Mouse (Mus musculus): Measurements from ENCODE around the gene Coro7.

GRCm38 (mm10) chr16:4663806-4664205 lies 15.8 kb downstream of the Coro7 start:
- TF ChIP-seq POLR2A (IDR thresholded peaks at IDR 0.05; ENCODE audit: insufficient read depth, low read length) (no peak), CTCF (IDR thresholded peaks at IDR 0.05; ENCODE audit: low read depth, low read length) (no peak), EP300 (IDR thresholded peaks at IDR 0.05; ENCODE audit: insufficient read depth, low read depth, low read length) (no peak)
